Mouse (Mus musculus) liver, embryonic 12.5 days (tissue): ENCODE data around the gene Skida1. TPM values are rescaled to one million over a fixed set of nuclear protein-coding genes. Genes with fewer than 3 reads are reported as not detected.
"Not testable (repeated sequence)": the region's sequence is repeated elsewhere in the genome, so short reads cannot be mapped to it uniquely, and the experiment has no call there.

Experiments
- ATAC-seq: fragments of 200-750 bp; cut with Nextera tagmentation; 2 replicates; pipeline ENCODE4 v1.8.0; 2017; ENCODE audit warnings: moderate number of reproducible peaks, mild to moderate bottlenecking, moderate library complexity
- H3K27ac ChIP-seq: fragments of 300-500 bp; sonication (generic); 2 replicates; pipeline ENCODE4 v1.5.1; 2016; ENCODE audit warnings: mild to moderate bottlenecking
- H3K27me3 ChIP-seq: fragments of 300-500 bp; sonication (generic); replicated peaks from 2 replicates; pipeline ENCODE4 v1.6.1; 2016; ENCODE audit warnings: mild to moderate bottlenecking, moderate library complexity
- H3K36me3 ChIP-seq: fragments of 300-500 bp; sonication (generic); 2 replicates; pipeline ENCODE4 v1.6.1; 2016; ENCODE audit warnings: mild to moderate bottlenecking, moderate library complexity
- H3K4me1 ChIP-seq: fragments of 300-500 bp; sonication (generic); 2 replicates; pipeline ENCODE4 v1.6.1; 2016
- H3K4me2 ChIP-seq: fragments of 300-500 bp; sonication (generic); 2 replicates; pipeline ENCODE4 v1.6.1; 2016; ENCODE audit warnings: mild to moderate bottlenecking, moderate library complexity
- H3K4me3 ChIP-seq: fragments of 300-500 bp; sonication (generic); 2 replicates; pipeline ENCODE4 v1.5.1; 2016; ENCODE audit warnings: mild to moderate bottlenecking, moderate library complexity
- H3K9ac ChIP-seq: fragments of 300-500 bp; sonication (generic); 2 replicates; pipeline ENCODE4 v1.6.1; 2016; ENCODE audit warnings: mild to moderate bottlenecking, moderate library complexity
- H3K9me3 ChIP-seq: fragments of 300-500 bp; sonication (generic); replicated peaks from 2 replicates; pipeline ENCODE4 v1.6.1; 2016; ENCODE audit warnings: mild to moderate bottlenecking, moderate library complexity
- WGBS: fragments of 180-500 bp; shearing (Covaris S2); methylation state at CpG from one replicate; pipeline ENCODE4 v1.1.7; 2016; ENCODE audit not compliant: insufficient replicate concordance; 5-methylcytosine and 5-hydroxymethylcytosine counted together
- polyA plus RNA-seq: library from polyadenylated mRNA; unstranded; fragments of >200 nt; fragmentation: Nextera tagmentation; extraction: Ambion mirVana; gene quantifications from 2 replicates; pipeline ENCODE4 v1.2.1, GENCODE M21; 2016

Gene Skida1
- polyA plus RNA-seq = 1.0 and 1.2 TPM in 2 replicates

GRCm38 (mm10) chr2:18048453-18049075, at the start of gene Skida1:
Skida1 (minus strand) TSS chr2:18049051.
- peaks cover 45% of the 10 kb centered on the region for H3K4me1 ChIP-seq
- peak within 1 kb of the TSS; percentile 82 for H3K9ac ChIP-seq
- no peak for ATAC-seq
- 3% methylated on average over 16 of the region's 17 CpGs for WGBS
- H3K4me3 ChIP-seq = peak within 1 kb of the TSS; percentile 79
- H3K9me3 ChIP-seq = no peaks in the 10 kb centered on the region
- no peaks in the 10 kb centered on the region for H3K36me3 ChIP-seq
- H3K27me3 ChIP-seq = peaks cover 80% of the 10 kb centered on the region
- H3K27ac ChIP-seq = peak within 1 kb of the TSS; percentile 85
- peak within 1 kb of the TSS; percentile 99 for H3K4me2 ChIP-seq

- H3K4me3 ChIP-seq = no peak overlapping the region
- H3K27me3 ChIP-seq = no peaks in the 10 kb centered on the region
- H3K36me3 ChIP-seq = peaks cover 69% of the 10 kb centered on the region
Measured at GRCm38 (mm10) chr2:18095804-18096203, 47.0 kb upstream of the Skida1 start.

GRCm38 (mm10) chr2:18094319-18094718, 45.5 kb upstream of the Skida1 start:
- no peak overlapping the region for H3K27ac ChIP-seq
- H3K4me1 ChIP-seq = no peaks in the 10 kb centered on the region
- no peaks in the 10 kb centered on the region for H3K9me3 ChIP-seq
- H3K27me3 ChIP-seq = no peaks in the 10 kb centered on the region
- H3K36me3 ChIP-seq = peaks cover 71% of the 10 kb centered on the region
- no peak overlapping the region for H3K4me3 ChIP-seq
- H3K4me2 ChIP-seq = no peak overlapping the region
- H3K9ac ChIP-seq = no peak overlapping the region
- ATAC-seq = no peak

More at GRCm38 (mm10) chr2:18095804-18096203, 47.0 kb upstream of the Skida1 start:
- 75% methylated on average over 2 of the region's 2 CpGs for WGBS
- no peaks in the 10 kb centered on the region for H3K9me3 ChIP-seq
- no peak overlapping the region for H3K4me2 ChIP-seq
- no peaks in the 10 kb centered on the region for H3K4me1 ChIP-seq
- H3K27ac ChIP-seq = no peak overlapping the region
- no peak overlapping the region for H3K9ac ChIP-seq
- ATAC-seq = no peak

GRCm38 (mm10) chr2:18093858-18094257, 45.0 kb upstream of the Skida1 start:
- 83% methylated on average over 1 of the region's 1 CpGs for WGBS
- no peak for ATAC-seq
- Histone ChIP-seq H3K4me3 (no peak overlapping the region), H3K27ac (no peak overlapping the region), H3K27me3 (no peaks in the 10 kb centered on the region), H3K9ac (no peak overlapping the region), H3K4me1 (no peaks in the 10 kb centered on the region), H3K4me2 (no peak overlapping the region), H3K9me3 (no peaks in the 10 kb centered on the region), H3K36me3 (peaks cover 71% of the 10 kb centered on the region)

GRCm38 (mm10) chr2:18087695-18088094, 38.8 kb upstream of the Skida1 start:
- not testable (repeated sequence) for H3K9ac ChIP-seq, H3K27me3 ChIP-seq, H3K4me3 ChIP-seq, H3K4me1 ChIP-seq, H3K9me3 ChIP-seq, H3K27ac ChIP-seq, ATAC-seq, H3K4me2 ChIP-seq
- 80% methylated on average over 3 of the region's 3 CpGs for WGBS
- H3K36me3 ChIP-seq = peaks cover 93% of the 10 kb centered on the region

GRCm38 (mm10) chr2:18080182-18080860, 31.5 kb upstream of the Skida1 start:
- H3K9ac ChIP-seq = no peak overlapping the region
- H3K36me3 ChIP-seq = peaks cover 85% of the 10 kb centered on the region
- H3K4me3 ChIP-seq = no peak overlapping the region
- ATAC-seq = no peak
- H3K27ac ChIP-seq = no peak overlapping the region
- H3K27me3 ChIP-seq = no peaks in the 10 kb centered on the region
- WGBS = 91% methylated on average over 2 of the region's 2 CpGs
- no peak overlapping the region for H3K4me2 ChIP-seq
- no peaks in the 10 kb centered on the region for H3K9me3 ChIP-seq
- H3K4me1 ChIP-seq = no peaks in the 10 kb centered on the region

- no peaks in the 10 kb centered on the region for H3K9me3 ChIP-seq
- ATAC-seq = no peak
- WGBS = 88% methylated on average over 2 of the region's 2 CpGs
- H3K4me2 ChIP-seq = no peak overlapping the region
- H3K4me3 ChIP-seq = no peak overlapping the region
- peaks cover 83% of the 10 kb centered on the region for H3K36me3 ChIP-seq
- H3K9ac ChIP-seq = no peak overlapping the region
- no peak overlapping the region for H3K27ac ChIP-seq
- H3K4me1 ChIP-seq = peaks cover 7% of the 10 kb centered on the region
- H3K27me3 ChIP-seq = no peaks in the 10 kb centered on the region
Measured at GRCm38 (mm10) chr2:18071947-18072346, 23.1 kb upstream of the Skida1 start.

- no peak for ATAC-seq
- peaks cover 57% of the 10 kb centered on the region for H3K36me3 ChIP-seq
- no peak overlapping the region for H3K27ac ChIP-seq
- H3K27me3 ChIP-seq = no peaks in the 10 kb centered on the region
- no peaks in the 10 kb centered on the region for H3K9me3 ChIP-seq
- no peak overlapping the region for H3K4me2 ChIP-seq
- WGBS = 82% methylated on average over 4 of the region's 4 CpGs
- H3K4me3 ChIP-seq = no peak overlapping the region
- no peak overlapping the region for H3K9ac ChIP-seq
- H3K4me1 ChIP-seq = peaks cover 21% of the 10 kb centered on the region
Measured at GRCm38 (mm10) chr2:18068071-18068796, 19.4 kb upstream of the Skida1 start.

- peaks cover 21% of the 10 kb centered on the region for H3K4me1 ChIP-seq
- peak overlapping the region; percentile 100; the same call in 1 of the 2 replicates for H3K27ac ChIP-seq
- H3K4me3 ChIP-seq = peak overlapping the region; percentile 85
- ATAC-seq = no peak
- H3K9me3 ChIP-seq = no peaks in the 10 kb centered on the region
- H3K36me3 ChIP-seq = peaks cover 39% of the 10 kb centered on the region
- H3K27me3 ChIP-seq = no peaks in the 10 kb centered on the region
- peak overlapping the region; percentile 95 for H3K4me2 ChIP-seq
- H3K9ac ChIP-seq = peak overlapping the region; percentile 99
Measured at GRCm38 (mm10) chr2:18066436-18066835, 17.6 kb upstream of the Skida1 start.

- 3% methylated on average over 6 of the region's 6 CpGs for WGBS
- H3K27me3 ChIP-seq = no peaks in the 10 kb centered on the region
Measured at GRCm38 (mm10) chr2:18065708-18066030, 16.8 kb upstream of the Skida1 start.

GRCm38 (mm10) chr2:18064941-18065707, 16.3 kb upstream of the Skida1 start:
- H3K4me2 ChIP-seq = peak overlapping the region; percentile 95
- H3K27me3 ChIP-seq = no peaks in the 10 kb centered on the region
- H3K4me3 ChIP-seq = peak overlapping the region; percentile 85
- under 1% methylated on average over 66 of the region's 85 CpGs for WGBS
- H3K9ac ChIP-seq = peak overlapping the region; percentile 99
- H3K9me3 ChIP-seq = no peaks in the 10 kb centered on the region
- peaks cover 21% of the 10 kb centered on the region for H3K4me1 ChIP-seq
- peak overlapping the region; percentile 100 for H3K27ac ChIP-seq
- H3K36me3 ChIP-seq = peaks cover 29% of the 10 kb centered on the region
- peak; percentile 69 for ATAC-seq

More at GRCm38 (mm10) chr2:18065708-18066030, 16.8 kb upstream of the Skida1 start:
- Histone ChIP-seq H3K36me3 (peaks cover 33% of the 10 kb centered on the region), H3K9ac (peak overlapping the region; percentile 99), H3K9me3 (no peaks in the 10 kb centered on the region), H3K4me3 (peak overlapping the region; percentile 85), H3K27ac (peak overlapping the region; percentile 100), H3K4me2 (peak overlapping the region; percentile 95), H3K4me1 (peaks cover 21% of the 10 kb centered on the region)
- peak; percentile 38 for ATAC-seq
